Mouse (Mus musculus): ENCODE results near the gene Scg3.
"Not testable (repeated sequence)": the region's sequence is repeated elsewhere in the genome, so short reads cannot be mapped to it uniquely, and the experiment has no call there.

Gene Scg3

GRCm38 (mm10) chr9:75625556-75626307 is 58.1 kb downstream of the Scg3 start, which contains the start of gene Lysmd2:
Gene Lysmd2, plus strand, starts transcription at chr9:75625741.
- peak; percentile 81 for DNase-seq (ENCODE audit: low spot score in 2 of 2)

- no peak for DNase-seq (ENCODE audit: low spot score in 2 of 2)
Measured at GRCm38 (mm10) chr9:75624983-75625555, 58.8 kb downstream of the Scg3 start.

GRCm38 (mm10) chr9:75621428-75621827 is 62.4 kb downstream of the Scg3 start:
- no peak for DNase-seq (ENCODE audit: low spot score in 2 of 2)

- not testable (repeated sequence) for DNase-seq (ENCODE audit: low spot score in 2 of 2)
Measured at GRCm38 (mm10) chr9:75619761-75620160, 64.1 kb downstream of the Scg3 start.

- DNase-seq (ENCODE audit: low spot score in 2 of 2), result no peak
Measured at GRCm38 (mm10) chr9:75618836-75619400, 64.9 kb downstream of the Scg3 start.

GRCm38 (mm10) chr9:75616560-75616959 is 67.3 kb downstream of the Scg3 start:
- no peak for DNase-seq (ENCODE audit: low spot score in 2 of 2)

GRCm38 (mm10) chr9:75610571-75611493 is 73.0 kb downstream of the Scg3 start, which contains the start of gene Tmod2:
Gene Tmod2, minus strand, starts transcription at chr9:75611325.
- DNase-seq (ENCODE audit: low spot score in 2 of 2), result peak; percentile 86 to 90

- DNase-seq (ENCODE audit: low spot score in 2 of 2), result peak in 1 of 2 experiments; percentile 50
Measured at GRCm38 (mm10) chr9:75609965-75610364, 73.9 kb downstream of the Scg3 start.

GRCm38 (mm10) chr9:75609505-75609904 is 74.4 kb downstream of the Scg3 start:
- no peak for DNase-seq (ENCODE audit: low spot score in 2 of 2)

GRCm38 (mm10) chr9:75607496-75607895 is 76.4 kb downstream of the Scg3 start:
- DNase-seq (ENCODE audit: low spot score in 2 of 2), result no peak

- DNase-seq (ENCODE audit: low spot score in 2 of 2), result no peak
Measured at GRCm38 (mm10) chr9:75601510-75601909, 82.3 kb downstream of the Scg3 start.

GRCm38 (mm10) chr9:75600166-75600934 is 83.5 kb downstream of the Scg3 start:
- DNase-seq (ENCODE audit: low spot score in 2 of 2), result peak; percentile 53 to 58

GRCm38 (mm10) chr9:75599191-75599841 is 84.5 kb downstream of the Scg3 start:
- peak; percentile 83 to 87 for DNase-seq (ENCODE audit: low spot score in 2 of 2)

- DNase-seq (ENCODE audit: low spot score in 2 of 2), result no peak
Measured at GRCm38 (mm10) chr9:75597596-75597995, 86.3 kb downstream of the Scg3 start.

GRCm38 (mm10) chr9:75597036-75597435 is 86.8 kb downstream of the Scg3 start:
- DNase-seq (ENCODE audit: low spot score in 2 of 2), result no peak

- peak; percentile 33 to 61 for DNase-seq (ENCODE audit: low spot score in 2 of 2)
Measured at GRCm38 (mm10) chr9:75593481-75593880, 90.4 kb downstream of the Scg3 start.
